Mouse (Mus musculus) ES-E14 (cell line): Measurements from ENCODE around the gene Prss57. TPM values are rescaled to one million over a fixed set of nuclear protein-coding genes. Genes with fewer than 3 reads are reported as not detected.
A peak's percentile ranks its signal among the peaks of the same experiment; 100 is the strongest.

ENCODE experiments used
- DNase-seq: peaks from one replicate; pipeline ENCODE4 v3.0.0-alpha.2; 2013; ENCODE audit warnings: low read depth, low spot score
- H3K27ac ChIP-seq: 2 replicates; pipeline ENCODE4 v1.5.1; 2012; ENCODE audit warnings: low read depth, mild to moderate bottlenecking, low read length, moderate library complexity, mixed read lengths; ENCODE audit not compliant: poor library complexity, insufficient read depth, severe bottlenecking
- H3K36me3 ChIP-seq: 2 replicates; pipeline ENCODE4 v1.6.1; 2012; ENCODE audit warnings: mild to moderate bottlenecking, low read length, moderate library complexity, mixed read lengths; ENCODE audit not compliant: control insufficient read depth, poor library complexity, insufficient read depth, severe bottlenecking
- H3K4me1 ChIP-seq, 2 experiments: fragments of 150-350 bp in 1 of 2; sonication (generic) in 1 of 2; 2 replicates each; pipeline ENCODE4 v1.6.1; 2012; ENCODE audit warnings: low read length in 2 of 2, mild to moderate bottlenecking in 1 of 2, mixed read lengths in 1 of 2; ENCODE audit not compliant: control insufficient read depth in 2 of 2, insufficient read depth in 2 of 2, poor library complexity in 1 of 2
- H3K4me3 ChIP-seq, 2 experiments: fragments of 150-350 bp in 1 of 2; sonication (generic) in 1 of 2; 2 replicates each; pipeline ENCODE4 v1.5.1; 2012; ENCODE audit warnings: low read length in 2 of 2, low read depth in 1 of 2, mild to moderate bottlenecking in 1 of 2, mixed read lengths in 1 of 2; ENCODE audit not compliant: insufficient read depth in 1 of 2, poor library complexity in 1 of 2, severe bottlenecking in 1 of 2
- H3K9ac ChIP-seq: 2 replicates; pipeline ENCODE4 v1.6.1; 2012; ENCODE audit warnings: low read depth, mild to moderate bottlenecking, low read length, mixed read lengths; ENCODE audit not compliant: poor library complexity, insufficient read depth, severe bottlenecking
- H3K9me3 ChIP-seq: fragments of 150-350 bp; sonication (generic); 2 replicates; pipeline ENCODE4 v1.6.1; 2012; ENCODE audit warnings: low read depth, mild to moderate bottlenecking, low read length; ENCODE audit not compliant: control insufficient read depth, insufficient read depth
- CHD2 ChIP-seq: IDR thresholded peaks from 2 replicates; pipeline ENCODE4 v1.6.1; 2014; ENCODE audit warnings: mild to moderate bottlenecking, low read depth, low read length, inconsistent platforms
- HCFC1 ChIP-seq: IDR thresholded peaks from 2 replicates; pipeline ENCODE4 v1.6.1; 2012; ENCODE audit warnings: low read length, inconsistent platforms, borderline replicate concordance; ENCODE audit not compliant: insufficient read depth
- MAFK ChIP-seq: IDR thresholded peaks from 2 replicates; pipeline ENCODE4 v1.6.1; 2014; ENCODE audit warnings: mild to moderate bottlenecking, low read depth, low read length, inconsistent platforms; ENCODE audit not compliant: insufficient read depth
- ZC3H11A ChIP-seq: IDR thresholded peaks from 2 replicates; pipeline ENCODE4 v1.6.1; 2012; ENCODE audit warnings: low read depth, mild to moderate bottlenecking, inconsistent platforms, low read length, borderline replicate concordance
- ZNF384 ChIP-seq: IDR thresholded peaks from 2 replicates; pipeline ENCODE4 v1.6.1; 2012; ENCODE audit warnings: low read depth, low read length, inconsistent platforms
- in situ Hi-C, 2 experiments: fragments of 600-800 bp; cut with MboI; formaldehyde crosslinking; loops; one replicate each; pipeline ENCODE4 v1.15.1; 2025; ENCODE audit warnings: low sequenced_read_pairs in 2 of 2, inconsistent platforms in 1 of 2; ENCODE audit not compliant: unreplicated experiment in 2 of 2
- total RNA-seq: library from RNA; depleted of rRNA; stranded (reverse); fragments of 300-350 nt; gene quantifications from 2 replicates; pipeline ENCODE4 v1.2.3, GENCODE M21; 2012; rRNA removed

The Prss57 gene
- 0.27 and 0.37 TPM in 2 replicates for total RNA-seq

DNA sequence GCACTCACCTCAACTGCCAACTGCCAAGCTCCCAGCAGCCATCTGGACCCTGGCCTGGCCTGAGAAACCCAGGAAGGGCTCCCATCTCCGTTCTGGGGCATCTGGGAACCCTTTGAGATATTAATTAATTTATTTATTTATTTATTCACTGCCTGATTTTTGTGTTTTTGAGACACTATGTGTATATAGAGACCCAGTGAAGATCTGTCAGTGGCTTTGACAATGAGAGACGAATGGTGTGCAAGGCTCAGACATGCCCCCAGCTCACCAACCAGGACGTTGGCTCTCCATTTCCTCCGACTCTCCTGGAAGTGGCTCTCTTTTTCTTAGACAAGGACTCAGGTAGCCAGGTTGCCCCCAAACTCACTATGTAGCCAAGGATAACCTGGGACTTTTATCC lies at the start of gene Prss57:
Prss57 (minus strand) TSS at position 101 of the 400 bp plus-strand sequence.
- Histone ChIP-seq H3K36me3 (no peaks in the 10 kb centered on the region), H3K9ac (no peak within 1 kb of the TSS), H3K27ac (no peak within 1 kb of the TSS), H3K9me3 (no peaks in the 10 kb centered on the region), H3K4me1 (peaks cover 2 to 13% of the 10 kb centered on the region in 2 experiments; a peak in 3 of 4 replicates), H3K4me3 (no peak within 1 kb of the TSS)
- TF ChIP-seq ZC3H11A: no peak
- no peak for TF ChIP-seq HCFC1
- no peak for TF ChIP-seq ZNF384
- TF ChIP-seq MAFK: no peak
- no peak for TF ChIP-seq CHD2
- in situ Hi-C loops: no loop called here
- DNase-seq: no peak

DNA sequence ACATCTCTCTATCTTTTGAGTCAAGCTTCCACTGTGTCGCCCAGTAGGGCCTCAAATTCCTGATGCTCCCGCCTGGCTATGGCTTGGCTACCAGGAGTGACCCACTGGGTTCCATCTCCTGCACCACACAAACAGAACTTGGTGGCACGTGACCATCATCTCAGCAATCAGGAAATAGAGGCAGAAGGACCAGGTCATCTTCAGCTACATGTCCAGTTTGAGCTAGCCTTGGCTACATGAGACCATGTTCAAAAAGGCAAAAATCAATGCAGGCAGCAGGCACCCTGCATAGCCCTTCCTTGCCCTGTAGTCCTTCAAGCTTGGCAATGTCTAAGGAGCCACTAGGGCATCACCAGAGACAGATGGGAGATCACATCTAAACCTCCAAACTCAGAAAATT lies 49.3 kb upstream of the Prss57 start:
- Histone ChIP-seq H3K4me3 (peak overlapping the region in 1 of 2 experiments; percentile 2; a peak in 1 of 4 replicates), H3K27ac (peak overlapping the region; percentile 59; the same call in 1 of the 2 replicates), H3K4me1 (peaks cover 2 to 8% of the 10 kb centered on the region in 2 experiments; a peak in 3 of 4 replicates), H3K9ac (no peak overlapping the region), H3K9me3 (no peaks in the 10 kb centered on the region), H3K36me3 (no peaks in the 10 kb centered on the region)
- no peak for DNase-seq
- TF ChIP-seq ZNF384 (no peak), HCFC1 (no peak), CHD2 (no peak), MAFK (no peak), ZC3H11A (no peak)
- in situ Hi-C loops: no loop called here

DNA sequence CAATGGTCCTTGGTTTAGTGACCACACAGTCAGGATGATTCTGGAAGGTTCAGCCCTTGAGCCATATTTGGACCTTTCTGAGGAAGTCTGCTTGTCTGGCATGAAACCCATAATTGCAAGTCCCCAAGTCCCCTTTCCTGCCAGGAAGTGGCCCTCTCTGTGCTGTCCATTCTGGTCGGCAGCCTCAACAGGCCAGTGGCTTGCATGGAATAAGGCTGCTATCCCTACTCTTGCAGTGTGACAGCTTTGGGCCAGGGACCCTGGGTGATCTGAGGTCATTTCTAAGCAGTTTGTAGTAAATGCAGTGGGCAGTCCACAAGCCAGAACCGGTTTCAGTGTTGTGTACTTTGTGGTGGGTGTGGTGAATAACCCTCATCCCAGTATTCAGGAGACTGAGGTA lies 47.4 kb upstream of the Prss57 start:
- no peak for DNase-seq

DNA sequence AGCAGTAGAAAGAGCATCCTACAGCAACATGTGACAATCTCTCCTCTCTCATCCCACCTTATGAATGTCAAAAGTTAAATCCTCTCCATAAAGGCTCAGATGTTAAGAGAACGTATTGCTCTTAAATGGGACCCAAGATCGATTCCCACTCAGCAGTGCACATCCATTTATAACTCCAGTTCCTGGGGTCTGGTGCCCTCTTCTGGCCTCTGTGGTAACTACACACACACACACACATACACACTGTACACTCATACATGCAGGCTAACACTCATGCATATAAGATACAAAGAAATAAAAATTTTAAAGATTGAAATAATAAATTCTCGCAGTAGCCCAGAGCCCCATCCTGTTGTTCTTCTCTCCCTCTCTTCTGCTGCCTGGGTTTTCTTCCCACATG lies 46.2 kb upstream of the Prss57 start:
- no peaks in the 10 kb centered on the region for H3K36me3 ChIP-seq
- no peak for TF ChIP-seq MAFK
- no peak for TF ChIP-seq CHD2
- no peak for TF ChIP-seq HCFC1
- H3K4me3 ChIP-seq: no peak overlapping the region
- in situ Hi-C loops: no loop called here
- no peak overlapping the region for H3K27ac ChIP-seq
- no peak overlapping the region for H3K9ac ChIP-seq
- no peaks in the 10 kb centered on the region for H3K9me3 ChIP-seq
- DNase-seq: no peak
- H3K4me1 ChIP-seq: peaks cover 0 to under 1% of the 10 kb centered on the region in 2 experiments; a peak in 2 of 4 replicates

More for the DNA sequence above, 47.4 kb upstream of the Prss57 start:
- TF ChIP-seq CHD2 (no peak), HCFC1 (no peak), ZNF384 (no peak)
- H3K27ac ChIP-seq: no peak overlapping the region
- peaks cover 2 to 4% of the 10 kb centered on the region in 2 experiments; a peak in 3 of 4 replicates for H3K4me1 ChIP-seq
- in situ Hi-C loops: no loop called here
- H3K9me3 ChIP-seq: no peaks in the 10 kb centered on the region
- H3K9ac ChIP-seq: no peak overlapping the region
- H3K36me3 ChIP-seq: no peaks in the 10 kb centered on the region
- no peak overlapping the region for H3K4me3 ChIP-seq

DNA sequence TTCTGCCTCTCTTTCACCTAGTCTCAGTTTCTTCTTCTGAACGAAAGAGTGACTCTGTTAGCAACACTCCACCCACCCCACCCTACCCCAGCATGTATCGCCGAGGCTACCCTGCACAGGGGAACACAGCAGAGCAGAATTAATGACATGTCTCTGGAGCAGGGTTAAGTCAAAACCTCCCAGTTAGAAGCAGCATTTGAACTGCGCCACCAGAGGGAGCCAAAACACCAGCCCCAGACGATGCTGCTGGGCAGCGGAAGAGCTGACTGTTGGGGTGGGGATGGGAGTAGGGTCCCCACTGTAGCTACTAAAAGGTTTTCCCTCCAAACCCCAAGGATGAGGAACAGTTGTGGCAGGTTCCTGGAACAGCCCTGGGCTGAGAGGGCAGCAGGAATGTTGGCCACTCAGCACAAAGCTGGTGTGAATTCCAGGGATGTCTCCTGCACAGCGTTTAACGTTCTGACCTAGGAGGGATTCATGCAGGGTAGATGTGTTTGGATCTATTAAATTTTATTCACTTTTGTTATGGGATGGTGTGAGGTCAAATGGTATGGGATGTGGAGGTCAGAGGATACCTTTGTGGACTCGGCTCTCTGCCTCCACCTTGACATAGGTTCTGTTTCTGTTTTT lies 44.1 kb upstream of the Prss57 start:
- no peak overlapping the region for H3K9ac ChIP-seq
- peak; percentile 51 for DNase-seq

More for the DNA sequence above, 44.1 kb upstream of the Prss57 start:
- Histone ChIP-seq H3K9me3 (no peaks in the 10 kb centered on the region), H3K4me3 (no peak overlapping the region), H3K36me3 (no peaks in the 10 kb centered on the region), H3K4me1 (peaks cover 0 to 3% of the 10 kb centered on the region in 2 experiments; a peak in 1 of 4 replicates), H3K27ac (no peak overlapping the region)
- TF ChIP-seq CHD2 (no peak), ZC3H11A (peak; percentile 51; the same call in 1 of the 2 replicates), ZNF384 (no peak), HCFC1 (no peak)
- in situ Hi-C loops: no loop called here
